Mouse (Mus musculus): ENCODE data around the gene Gm20708. TPM values are rescaled to one million over a fixed set of nuclear protein-coding genes. Genes with fewer than 3 reads are reported as not detected.

Gene Gm20708
- total RNA-seq, 1 experiment = 0.40 TPM

GRCm38 (mm10) chr11:117779434-117780198 lies 29.9 kb upstream of the Gm20708 start:
- H3K9me3 ChIP-seq (ENCODE audit: control insufficient read depth, insufficient read depth, low read depth, low read length) = no peaks in the 10 kb centered on the region
- in situ Hi-C loops (cut with MboI; ENCODE audit: low sequenced_read_pairs in 2 of 2, unreplicated experiment in 2 of 2) = no loop called here
- peaks cover 22% of the 10 kb centered on the region for H3K36me3 ChIP-seq (ENCODE audit: control insufficient read depth, insufficient read depth, low read length, poor library complexity, severe bottlenecking)
- peak overlapping the region; percentile 74; the same call in 1 of the 2 replicates for H3K9ac ChIP-seq (ENCODE audit: insufficient read depth, low read depth, low read length, poor library complexity, severe bottlenecking)
- TF ChIP-seq ZC3H11A (IDR thresholded peaks at IDR 0.05; ENCODE audit: borderline replicate concordance, low read depth, low read length) (no peak), CHD2 (IDR thresholded peaks at IDR 0.05; ENCODE audit: low read depth, low read length) (no peak), ZNF384 (IDR thresholded peaks at IDR 0.05; ENCODE audit: low read depth, low read length) (no peak), HCFC1 (IDR thresholded peaks at IDR 0.05; ENCODE audit: borderline replicate concordance, insufficient read depth, low read length) (no peak), MAFK (IDR thresholded peaks at IDR 0.05; ENCODE audit: insufficient read depth, low read depth, low read length) (no peak)
- H3K4me1 ChIP-seq (ENCODE audit: control insufficient read depth in 2 of 2, insufficient read depth in 2 of 2, low read length in 2 of 2, poor library complexity in 1 of 2) = peaks cover 8 to 29% of the 10 kb centered on the region in 2 experiments; a peak in 3 of 4 replicates
- H3K27ac ChIP-seq (ENCODE audit: insufficient read depth, low read depth, low read length, poor library complexity, severe bottlenecking) = no peak overlapping the region
- H3K4me3 ChIP-seq (ENCODE audit: insufficient read depth in 1 of 2, low read depth in 1 of 2, low read length in 2 of 2, poor library complexity in 1 of 2, severe bottlenecking in 1 of 2) = peak overlapping the region; percentile 73 to 78
- no peak for DNase-seq (ENCODE audit: low read depth, low spot score)

GRCm38 (mm10) chr11:117780199-117780515 lies 29.3 kb upstream of the Gm20708 start:
- H3K4me1 ChIP-seq (ENCODE audit: control insufficient read depth in 2 of 2, insufficient read depth in 2 of 2, low read length in 2 of 2, poor library complexity in 1 of 2) = peaks cover 8 to 29% of the 10 kb centered on the region in 2 experiments; a peak in 3 of 4 replicates
- peak overlapping the region; percentile 74 for H3K9ac ChIP-seq (ENCODE audit: insufficient read depth, low read depth, low read length, poor library complexity, severe bottlenecking)
- no peak for DNase-seq (ENCODE audit: low read depth, low spot score)
- H3K36me3 ChIP-seq (ENCODE audit: control insufficient read depth, insufficient read depth, low read length, poor library complexity, severe bottlenecking) = peaks cover 18% of the 10 kb centered on the region
- H3K27ac ChIP-seq (ENCODE audit: insufficient read depth, low read depth, low read length, poor library complexity, severe bottlenecking) = peak overlapping the region; percentile 24; the same call in 1 of the 2 replicates
- peak overlapping the region; percentile 73 to 78 for H3K4me3 ChIP-seq (ENCODE audit: insufficient read depth in 1 of 2, low read depth in 1 of 2, low read length in 2 of 2, poor library complexity in 1 of 2, severe bottlenecking in 1 of 2)
- no peaks in the 10 kb centered on the region for H3K9me3 ChIP-seq (ENCODE audit: control insufficient read depth, insufficient read depth, low read depth, low read length)
- TF ChIP-seq ZNF384 (IDR thresholded peaks at IDR 0.05; ENCODE audit: low read depth, low read length) (no peak), ZC3H11A (IDR thresholded peaks at IDR 0.05; ENCODE audit: borderline replicate concordance, low read depth, low read length) (no peak), HCFC1 (IDR thresholded peaks at IDR 0.05; ENCODE audit: borderline replicate concordance, insufficient read depth, low read length) (no peak), MAFK (IDR thresholded peaks at IDR 0.05; ENCODE audit: insufficient read depth, low read depth, low read length) (no peak), CHD2 (IDR thresholded peaks at IDR 0.05; ENCODE audit: low read depth, low read length) (no peak)
- in situ Hi-C loops (cut with MboI; ENCODE audit: low sequenced_read_pairs in 2 of 2, unreplicated experiment in 2 of 2) = no loop called here

GRCm38 (mm10) chr11:117780582-117781111 lies 28.8 kb upstream of the Gm20708 start:
- in situ Hi-C loops (cut with MboI; ENCODE audit: low sequenced_read_pairs in 2 of 2, unreplicated experiment in 2 of 2) = no loop called here
- no peak for TF ChIP-seq ZNF384 (IDR thresholded peaks at IDR 0.05; ENCODE audit: low read depth, low read length)
- TF ChIP-seq CHD2 (IDR thresholded peaks at IDR 0.05; ENCODE audit: low read depth, low read length) = no peak
- TF ChIP-seq ZC3H11A (IDR thresholded peaks at IDR 0.05; ENCODE audit: borderline replicate concordance, low read depth, low read length) = no peak
- TF ChIP-seq HCFC1 (IDR thresholded peaks at IDR 0.05; ENCODE audit: borderline replicate concordance, insufficient read depth, low read length) = no peak
- no peak for TF ChIP-seq MAFK (IDR thresholded peaks at IDR 0.05; ENCODE audit: insufficient read depth, low read depth, low read length)
- peak overlapping the region; percentile 69; the same call in 1 of the 2 replicates for H3K27ac ChIP-seq (ENCODE audit: insufficient read depth, low read depth, low read length, poor library complexity, severe bottlenecking)
- H3K4me1 ChIP-seq (ENCODE audit: control insufficient read depth in 2 of 2, insufficient read depth in 2 of 2, low read length in 2 of 2, poor library complexity in 1 of 2) = peaks cover 8 to 29% of the 10 kb centered on the region in 2 experiments; a peak in 3 of 4 replicates
- no peaks in the 10 kb centered on the region for H3K9me3 ChIP-seq (ENCODE audit: control insufficient read depth, insufficient read depth, low read depth, low read length)
- H3K36me3 ChIP-seq (ENCODE audit: control insufficient read depth, insufficient read depth, low read length, poor library complexity, severe bottlenecking) = peaks cover 14% of the 10 kb centered on the region
- H3K4me3 ChIP-seq (ENCODE audit: insufficient read depth in 1 of 2, low read depth in 1 of 2, low read length in 2 of 2, poor library complexity in 1 of 2, severe bottlenecking in 1 of 2) = peak overlapping the region; percentile 73 to 78
- peak overlapping the region; percentile 74 for H3K9ac ChIP-seq (ENCODE audit: insufficient read depth, low read depth, low read length, poor library complexity, severe bottlenecking)
- peak; percentile 89 for DNase-seq (ENCODE audit: low read depth, low spot score)

GRCm38 (mm10) chr11:117781199-117781821 lies 28.2 kb upstream of the Gm20708 start:
- DNase-seq (ENCODE audit: low read depth, low spot score) = no peak
- no peak for TF ChIP-seq ZNF384 (IDR thresholded peaks at IDR 0.05; ENCODE audit: low read depth, low read length)
- TF ChIP-seq ZC3H11A (IDR thresholded peaks at IDR 0.05; ENCODE audit: borderline replicate concordance, low read depth, low read length) = no peak
- TF ChIP-seq MAFK (IDR thresholded peaks at IDR 0.05; ENCODE audit: insufficient read depth, low read depth, low read length) = no peak
- TF ChIP-seq HCFC1 (IDR thresholded peaks at IDR 0.05; ENCODE audit: borderline replicate concordance, insufficient read depth, low read length) = no peak
- TF ChIP-seq CHD2 (IDR thresholded peaks at IDR 0.05; ENCODE audit: low read depth, low read length) = no peak
- in situ Hi-C loops (cut with MboI; ENCODE audit: low sequenced_read_pairs in 2 of 2, unreplicated experiment in 2 of 2) = no loop called here
- H3K36me3 ChIP-seq (ENCODE audit: control insufficient read depth, insufficient read depth, low read length, poor library complexity, severe bottlenecking) = peaks cover 9% of the 10 kb centered on the region; the same call in 1 of the 2 replicates
- peak overlapping the region; percentile 49 for H3K9ac ChIP-seq (ENCODE audit: insufficient read depth, low read depth, low read length, poor library complexity, severe bottlenecking)
- peak overlapping the region; percentile 69 for H3K27ac ChIP-seq (ENCODE audit: insufficient read depth, low read depth, low read length, poor library complexity, severe bottlenecking)
- H3K4me1 ChIP-seq (ENCODE audit: control insufficient read depth in 2 of 2, insufficient read depth in 2 of 2, low read length in 2 of 2, poor library complexity in 1 of 2) = peaks cover 8 to 29% of the 10 kb centered on the region in 2 experiments; a peak in 3 of 4 replicates
- H3K4me3 ChIP-seq (ENCODE audit: insufficient read depth in 1 of 2, low read depth in 1 of 2, low read length in 2 of 2, poor library complexity in 1 of 2, severe bottlenecking in 1 of 2) = peak overlapping the region; percentile 73 to 78
- no peaks in the 10 kb centered on the region for H3K9me3 ChIP-seq (ENCODE audit: control insufficient read depth, insufficient read depth, low read depth, low read length)

All from ES-E14 (cell line).